Mouse (Mus musculus): Measurements from ENCODE around the gene Larp6.

GRCm38 (mm10) chr9:60756258-60756657, 43.5 kb downstream of the Larp6 start:
- TF ChIP-seq HCFC1 (IDR thresholded peaks at IDR 0.05; ENCODE audit: borderline replicate concordance, insufficient read depth, low read length), result no peak
- no peak for TF ChIP-seq ZNF384 (IDR thresholded peaks at IDR 0.05; ENCODE audit: low read depth, low read length)
- 0 out of 2 replicates have a peak, but pooled peaks have one; percentile 17 for TF ChIP-seq ZC3H11A (IDR thresholded peaks at IDR 0.05; ENCODE audit: borderline replicate concordance, low read depth, low read length)
- no peak for TF ChIP-seq MAFK (IDR thresholded peaks at IDR 0.05; ENCODE audit: insufficient read depth, low read depth, low read length)
- no peak for TF ChIP-seq CHD2 (IDR thresholded peaks at IDR 0.05; ENCODE audit: low read depth, low read length)

Measured in ES-E14 (cell line).